Mouse (Mus musculus): ENCODE data around the gene S100a14.

S100a14 gene

DNA sequence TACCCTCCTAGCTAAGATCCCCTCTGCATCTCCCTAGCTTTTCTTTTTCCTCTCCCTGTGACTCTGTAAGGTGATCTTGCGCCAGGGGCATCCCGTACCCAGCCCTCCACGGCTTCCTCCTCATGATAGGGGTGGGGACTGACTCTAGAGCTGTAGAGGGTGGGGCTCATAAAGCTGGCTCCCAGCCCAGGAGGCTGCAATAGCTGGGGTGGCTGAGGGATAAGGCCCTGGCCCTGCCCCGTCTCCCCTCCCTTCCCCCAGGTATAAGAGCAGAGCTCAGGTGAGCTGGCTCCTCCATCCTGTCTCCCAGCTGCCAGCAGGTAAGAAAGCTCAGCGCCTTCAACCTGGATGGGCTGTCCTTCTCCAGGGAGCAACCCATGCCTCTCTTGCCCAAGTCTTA, at the start of gene S100a14:
TSS of gene S100a14 (plus strand) at position 277 of the 400 bp plus-strand sequence.
- DNase-seq: no peak

DNA sequence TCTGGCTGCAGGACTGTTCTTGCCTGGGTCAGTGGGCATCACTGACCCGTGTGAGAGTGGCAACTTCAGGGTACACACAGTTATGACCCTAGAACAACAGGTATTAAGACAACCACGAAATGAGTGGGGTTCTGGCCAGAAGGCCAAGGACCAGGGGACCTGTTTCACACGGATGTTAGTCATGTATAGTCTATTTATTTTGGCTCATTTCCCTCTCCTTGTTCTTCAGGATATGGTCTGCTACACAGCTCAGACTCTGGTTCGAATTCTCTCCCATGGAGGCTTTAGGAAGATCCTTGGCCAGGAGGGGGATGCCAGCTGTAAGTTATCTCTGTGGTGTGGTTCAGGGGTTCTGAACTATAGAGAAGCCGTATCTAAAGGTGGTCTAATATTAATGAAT, 39.7 kb upstream of the S100a14 start:
- no peak for DNase-seq

GRCm38 (mm10) chr3:90488576-90488975, 38.1 kb upstream of the S100a14 start:
- DNase-seq: no peak

DNA sequence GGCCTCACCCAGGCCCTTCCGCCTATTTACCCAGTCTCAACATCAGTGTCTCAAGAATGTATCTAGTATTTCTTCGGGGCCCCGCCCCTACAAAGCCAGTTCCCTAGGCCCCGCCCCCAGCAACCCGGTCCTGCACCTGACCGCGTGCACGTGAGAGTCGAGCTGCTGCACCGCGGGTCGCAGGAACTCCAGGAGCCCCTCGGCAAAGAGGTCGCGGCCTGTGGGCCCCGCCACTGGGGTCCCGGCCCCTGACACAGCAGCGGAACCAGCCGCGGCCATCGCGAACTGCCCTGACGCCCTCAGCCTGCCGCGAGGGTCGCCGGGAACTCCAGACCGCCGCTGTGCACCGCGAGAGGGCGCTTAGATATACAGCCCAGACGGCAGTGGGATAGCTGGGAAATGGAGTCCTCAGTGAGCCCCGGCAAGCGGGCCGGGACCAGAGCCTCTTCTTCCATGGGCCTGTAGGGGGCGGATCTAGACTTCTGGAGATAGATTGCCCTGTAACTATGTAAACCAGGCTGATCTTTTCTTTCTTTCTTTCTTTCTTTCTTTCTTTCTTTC, 35.9 kb upstream of the S100a14 start, which contains the start of gene Snapin:
TSS of gene Snapin (minus strand) at position 338 of the 561 bp plus-strand sequence.
- DNase-seq: peak; percentile 95

DNA sequence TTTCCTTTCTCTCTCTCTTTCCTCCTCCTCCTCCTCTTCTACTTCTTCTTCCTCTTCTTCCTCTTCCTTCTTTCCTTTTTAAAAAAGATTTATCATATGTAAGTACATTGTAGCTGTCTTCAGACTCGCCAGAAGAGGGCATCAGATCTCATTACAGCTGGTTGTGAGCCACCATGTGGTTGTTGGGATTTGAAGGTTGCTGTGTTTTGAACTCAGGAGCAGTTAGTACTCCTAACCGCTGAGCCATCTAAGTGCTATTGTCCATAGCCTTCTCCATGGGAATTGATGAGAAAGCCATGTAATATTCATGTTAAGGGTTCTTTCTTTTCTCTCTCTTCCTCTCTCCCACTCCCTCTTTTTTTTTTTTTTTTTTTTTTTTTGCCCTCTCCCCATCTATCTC, 35.3 kb upstream of the S100a14 start:
- DNase-seq: peak; percentile 68

- no peak for DNase-seq
These were observed 32.7 kb upstream of the S100a14 start for GRCm38 (mm10) chr3:90493831-90494540.

DNA sequence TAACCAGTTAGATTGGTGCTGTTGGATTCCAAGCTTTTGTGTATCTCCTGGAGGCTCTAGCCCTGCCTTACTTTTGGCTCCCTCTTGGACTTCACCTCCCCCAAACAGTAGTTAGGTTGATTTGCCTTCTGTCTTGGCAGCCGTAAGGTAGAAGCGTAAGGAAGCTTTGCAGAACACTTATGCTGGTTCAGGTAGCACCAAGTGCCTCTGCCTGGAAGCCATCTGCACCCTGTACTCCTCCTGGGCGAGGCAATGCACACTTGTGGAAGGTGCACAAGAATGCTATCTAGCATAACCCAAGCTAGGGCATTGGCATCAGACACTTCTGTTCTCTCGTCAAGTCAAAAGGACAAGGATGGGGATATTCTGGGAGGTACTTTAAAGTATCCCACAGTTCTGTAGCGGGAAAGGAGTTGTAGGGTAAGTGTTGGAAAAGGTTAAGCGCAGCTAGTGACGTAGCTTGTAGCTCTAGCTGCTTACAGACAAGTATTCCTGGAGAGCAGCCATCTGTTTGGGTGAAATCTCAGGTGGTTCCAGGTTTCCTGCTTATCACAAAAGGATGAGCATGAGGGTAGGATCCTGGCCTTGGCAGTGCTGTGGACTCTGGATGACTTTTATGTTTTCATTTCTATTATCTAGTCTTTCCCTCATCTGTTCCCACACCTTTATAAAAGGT, 30.7 kb upstream of the S100a14 start:
- DNase-seq: no peak

GRCm38 (mm10) chr3:90497597-90497996, 29.1 kb upstream of the S100a14 start:
- no peak for DNase-seq

DNA sequence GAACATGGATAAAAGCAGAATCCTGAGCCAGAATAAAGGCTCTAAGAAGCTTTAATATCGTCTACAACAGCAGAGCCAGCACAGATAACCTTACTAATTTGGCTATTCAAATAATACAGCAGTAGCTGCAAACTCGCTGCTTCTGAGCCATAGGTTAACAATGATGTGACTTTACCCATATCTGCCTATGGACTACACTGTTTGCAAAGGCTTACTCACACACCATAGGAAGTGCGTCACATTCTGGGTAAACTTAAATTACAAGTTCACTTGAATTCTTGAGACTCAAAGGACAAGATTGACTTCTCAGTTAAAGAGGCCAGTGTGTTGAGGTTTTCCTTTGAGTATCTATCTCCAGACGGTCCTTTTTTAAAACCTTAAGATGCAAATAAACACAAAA, 23.2 kb upstream of the S100a14 start:
- DNase-seq: no peak

GRCm38 (mm10) chr3:90505216-90505615, 21.4 kb upstream of the S100a14 start:
- no peak for DNase-seq

GRCm38 (mm10) chr3:90506362-90506761, 20.3 kb upstream of the S100a14 start:
- no peak for DNase-seq

DNA sequence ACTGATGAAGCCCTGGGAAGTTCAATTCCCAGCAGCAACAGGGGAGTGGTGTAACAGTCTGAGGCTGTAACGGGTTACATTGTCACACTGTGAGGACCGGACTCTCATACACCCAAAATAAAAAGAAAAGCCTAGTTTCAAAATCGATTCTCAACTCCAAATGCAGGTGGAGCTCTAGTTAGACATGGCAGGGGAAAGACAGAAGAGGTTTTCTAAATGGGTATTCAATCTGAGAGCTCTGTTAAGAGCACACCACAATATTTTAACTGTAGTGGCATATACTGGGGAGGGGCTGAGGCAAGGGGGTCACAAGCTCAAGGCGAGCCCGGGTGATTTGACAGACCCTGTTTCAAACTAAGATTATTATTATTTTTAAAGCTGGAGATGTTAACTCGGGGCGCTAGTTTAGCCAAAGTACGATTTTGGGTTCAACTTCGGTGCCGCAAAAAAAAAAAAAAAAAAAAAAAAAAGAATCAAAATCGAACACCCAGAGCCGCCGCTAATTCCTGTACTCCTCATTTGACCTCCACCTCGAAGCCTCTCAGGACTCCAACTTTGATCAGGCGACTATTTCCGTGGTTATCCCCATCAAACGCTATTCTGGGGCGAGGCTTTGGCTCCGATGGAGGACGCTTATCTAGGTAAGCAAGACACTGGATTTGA, 18.2 kb upstream of the S100a14 start:
- no peak for DNase-seq

GRCm38 (mm10) chr3:90508950-90509746, 17.5 kb upstream of the S100a14 start, which contains the start of gene Chtop:
Chtop (minus strand) TSS chr3:90509498.
- peak; percentile 99 for DNase-seq

DNA sequence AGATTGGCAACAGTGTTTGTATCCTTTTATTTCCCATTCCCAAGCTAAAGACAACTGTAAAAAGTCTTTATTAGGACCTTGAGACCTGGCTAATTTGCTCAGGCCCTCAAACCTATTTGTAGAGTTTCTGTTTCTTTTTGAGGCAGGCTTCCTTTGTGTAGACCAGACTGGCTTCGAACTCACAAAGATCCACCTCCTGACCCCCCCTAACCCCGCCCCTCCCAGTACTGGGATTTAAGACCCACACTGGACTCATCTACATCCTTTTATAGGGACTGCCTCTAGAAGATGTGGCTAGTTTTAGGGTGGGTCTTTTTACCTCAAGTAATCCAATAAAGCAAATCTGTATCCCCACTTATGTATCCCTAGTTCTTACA, 16.9 kb upstream of the S100a14 start:
- no peak for DNase-seq

DNA sequence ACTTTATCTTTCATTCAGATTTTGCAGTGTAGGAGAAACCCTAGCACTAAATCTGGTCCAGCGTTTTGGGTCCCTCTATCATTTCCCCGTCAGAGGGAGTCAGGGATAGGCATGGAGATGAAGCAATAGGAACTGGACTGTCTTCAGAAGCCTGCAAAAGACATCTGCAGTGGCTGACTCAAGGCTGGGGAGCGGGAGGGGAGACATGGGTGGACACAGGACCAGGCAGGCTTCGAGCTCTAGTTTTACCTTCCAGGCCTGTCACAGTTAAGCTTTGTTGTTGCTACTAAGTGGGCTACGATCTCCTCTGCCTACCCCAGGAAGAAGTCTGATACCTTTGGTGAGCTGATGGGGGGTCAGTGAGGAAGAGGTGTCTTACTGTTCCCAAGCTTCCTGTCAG, 14.4 kb upstream of the S100a14 start:
- no peak for DNase-seq

DNA sequence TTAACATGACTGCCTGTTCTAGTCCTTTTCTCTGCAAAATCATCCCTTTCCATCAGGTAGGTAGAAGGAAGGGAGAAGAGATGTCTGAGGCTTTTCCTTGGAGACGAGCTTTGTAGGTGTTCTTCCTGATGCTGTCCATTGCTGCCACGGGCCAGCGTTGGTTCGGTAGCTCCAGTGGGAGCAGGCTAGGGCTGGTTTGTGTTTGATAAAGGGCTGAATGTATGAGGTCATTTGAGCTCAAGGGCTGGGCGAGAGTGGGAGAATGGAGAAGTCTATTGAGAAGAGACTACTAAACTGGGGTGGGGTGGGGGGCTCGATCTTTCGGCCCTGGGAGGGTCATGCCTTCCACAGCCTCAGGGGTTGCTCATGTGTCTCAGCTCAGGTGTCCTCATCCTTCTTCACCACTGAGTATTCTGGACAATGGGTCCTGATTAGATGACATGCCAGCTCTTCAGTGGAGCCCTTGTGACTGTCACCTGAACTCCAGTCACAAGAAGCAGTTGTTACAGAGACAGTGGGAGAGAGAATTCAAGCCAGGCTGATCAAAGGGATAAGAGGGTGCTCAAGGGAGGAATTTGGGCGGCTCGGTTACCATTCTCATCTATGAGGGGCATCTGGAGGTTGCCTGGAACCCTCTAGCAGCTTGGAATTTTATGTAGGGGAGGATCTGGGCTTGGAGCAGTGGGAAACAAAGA, 13.6 kb upstream of the S100a14 start:
- no peak for DNase-seq

GRCm38 (mm10) chr3:90513796-90514590, 12.7 kb upstream of the S100a14 start, which contains the start of the genes S100a1 and S100a13:
S100a1 (minus strand) TSS chr3:90514392.
S100a13 (plus strand) TSS chr3:90514435.
- DNase-seq: no peak

- no peak for DNase-seq
These were observed 12.0 kb upstream of the S100a14 start for GRCm38 (mm10) chr3:90514691-90515090.

- DNase-seq: no peak
These were observed 11.4 kb upstream of the S100a14 start for GRCm38 (mm10) chr3:90515242-90515641.

GRCm38 (mm10) chr3:90515789-90516188, 10.9 kb upstream of the S100a14 start:
- DNase-seq: no peak

- DNase-seq: no peak
These were observed 8.9 kb upstream of the S100a14 start for GRCm38 (mm10) chr3:90517711-90518110.

Measured in cerebellum, adult 9-10 months (tissue).